In genomic region chr9:46112246-46112645, GRCm38 (mm10) we compare ENCODE assay signal across 9 mouse cellular contexts.
DNase-seq lines count a peak whose midpoint lies in the region.
"Had no signal": no experiment of that assay in that cellular context is flagged by ENCODE, and none has a peak within 500 bp of the region (broad histone marks: within the 10 kb centered on the region; RNA-seq: fewer than 3 reads in every experiment).

No protein-coding gene starts in this region.

- H3K27me3 ChIP-seq in hindbrain, embryonic 10.5 days (ENCODE audit: insufficient read depth, poor library complexity, severe bottlenecking) = no peaks in the 10 kb centered on the region
- H3K27me3 ChIP-seq: neural tube, embryonic 12.5 days had no signal

- 71% methylated on average over 5 of the region's 5 CpGs for WGBS in hindbrain, embryonic 10.5 days

- H3K4me1 ChIP-seq in hindbrain, embryonic 10.5 days (replicated peaks) = peaks cover 19% of the 10 kb centered on the region

- no peaks in the 10 kb centered on the region for H3K36me3 ChIP-seq in hindbrain, embryonic 10.5 days
- H3K36me3 ChIP-seq: neural tube, embryonic 12.5 days had no signal

- H3K4me3 ChIP-seq in hindbrain, embryonic 10.5 days = no peak overlapping the region
- H3K4me3 ChIP-seq: neural tube, embryonic 12.5 days had no signal

- intact Hi-C loops in heart, postnatal 10 days (cut with DNase I) = no loop called here

- peak; percentile 52 for DNase-seq in kidney, adult 9 months
- DNase-seq in kidney, adult 8-10 months = no peak
- peak; percentile 27 for DNase-seq in embryo, embryonic 11 days
- peak; percentile 74 to 77 for DNase-seq in heart, postnatal 10 days
- peak; percentile 81 for DNase-seq in lung, postnatal 25 days (ENCODE audit: low spot score)
- DNase-seq in hindbrain, embryonic 10.5 days (ENCODE audit: low spot score) = no peak
- no peak for DNase-seq in cerebellum, adult 11-12 months
- no peak for DNase-seq in spleen, postnatal 10 days (ENCODE audit: low spot score in 2 of 2)

- no peak overlapping the region for H3K27ac ChIP-seq in hindbrain, embryonic 10.5 days
- H3K27ac ChIP-seq: neural tube, embryonic 12.5 days had no signal

- no peaks in the 10 kb centered on the region for H3K9me3 ChIP-seq in hindbrain, embryonic 10.5 days
- H3K9me3 ChIP-seq: neural tube, embryonic 12.5 days had no signal

Comparison
In these comparisons a context has a peak if more than half of its experiments do, and no peak if none do; other contexts are left out.
1. DNase-seq: peak in kidney, adult 9 months (single experiment), embryo, embryonic 11 days (single experiment), heart, postnatal 10 days (2 of 2) and lung, postnatal 25 days (single experiment); none in kidney, adult 8-10 months (0 of 2), hindbrain, embryonic 10.5 days (single experiment), cerebellum, adult 11-12 months (single experiment) and spleen, postnatal 10 days (0 of 2).